8 mouse cellular contexts compared by ENCODE assay signal in the genomic region with DNA sequence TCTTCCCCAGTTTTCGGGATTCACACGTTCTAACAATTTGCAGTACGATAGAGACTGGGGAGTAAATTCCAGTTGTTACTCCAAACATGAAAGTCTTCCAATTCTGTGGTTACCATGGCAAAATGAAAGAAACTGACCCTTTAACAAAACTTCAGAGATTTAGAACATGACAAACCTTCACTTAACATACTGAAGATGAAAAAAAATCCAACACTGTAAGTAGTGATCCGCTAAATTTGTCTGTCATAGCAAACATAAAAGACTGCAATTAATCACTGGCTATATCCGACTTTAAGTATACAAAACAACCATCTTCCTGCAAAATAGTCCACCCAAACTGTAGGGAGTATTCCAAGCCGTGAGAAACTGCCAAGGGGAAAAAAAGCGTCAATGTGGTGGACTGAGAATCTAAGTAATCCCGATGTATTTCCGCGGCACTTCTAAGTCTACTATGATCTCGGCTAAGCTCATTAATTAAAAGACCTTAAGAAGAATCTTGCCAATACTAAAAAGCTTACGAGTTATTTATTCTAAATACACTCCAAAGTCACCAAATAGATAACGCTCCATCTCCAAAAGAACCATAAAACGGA. TPM values are rescaled to one million over a fixed set of nuclear protein-coding genes. Genes with fewer than 3 reads are reported as not detected.
A peak's percentile ranks its signal among the peaks of the same experiment; 100 is the strongest.
DNase-seq lines count a peak whose midpoint lies in the region; ATAC-seq lines count a peak whose summit lies in the region.

No protein-coding gene starts in this region.

- H3K27ac ChIP-seq in kidney, embryonic 14.5 days (ENCODE audit: low read depth, low read length), result no peak overlapping the region
- H3K27ac ChIP-seq in embryonic facial prominence, embryonic 12.5 days, result no peak overlapping the region
- H3K27ac ChIP-seq in hindbrain, embryonic 16.5 days (ENCODE audit: low read depth, low read length), result peak overlapping the region; percentile 99
- peak overlapping the region; percentile 100 for H3K27ac ChIP-seq in midbrain, embryonic 15.5 days

- no peaks in the 10 kb centered on the region for H3K27me3 ChIP-seq in kidney, embryonic 14.5 days (ENCODE audit: control insufficient read depth, insufficient read depth, low read length)
- no peaks in the 10 kb centered on the region for H3K27me3 ChIP-seq in embryonic facial prominence, embryonic 12.5 days
- no peaks in the 10 kb centered on the region for H3K27me3 ChIP-seq in hindbrain, embryonic 16.5 days (replicated peaks; ENCODE audit: control insufficient read depth, insufficient read depth, low read length)
- no peaks in the 10 kb centered on the region for H3K27me3 ChIP-seq in midbrain, embryonic 15.5 days (replicated peaks)

- H3K9me3 ChIP-seq in kidney, embryonic 14.5 days (ENCODE audit: control insufficient read depth, low read length), result no peaks in the 10 kb centered on the region
- no peaks in the 10 kb centered on the region for H3K9me3 ChIP-seq in embryonic facial prominence, embryonic 12.5 days
- H3K9me3 ChIP-seq in hindbrain, embryonic 16.5 days (ENCODE audit: control insufficient read depth, low read length), result no peaks in the 10 kb centered on the region
- H3K9me3 ChIP-seq in midbrain, embryonic 15.5 days, result no peaks in the 10 kb centered on the region

- peak overlapping the region; percentile 88 for H3K4me2 ChIP-seq in kidney, embryonic 14.5 days (replicated peaks; ENCODE audit: low read depth, low read length)
- H3K4me2 ChIP-seq in embryonic facial prominence, embryonic 12.5 days (replicated peaks), result peak overlapping the region; percentile 87
- H3K4me2 ChIP-seq in hindbrain, embryonic 16.5 days (ENCODE audit: low read length), result peak overlapping the region; percentile 67
- peak overlapping the region; percentile 54 for H3K4me2 ChIP-seq in midbrain, embryonic 15.5 days

- H3K9ac ChIP-seq in kidney, embryonic 14.5 days (ENCODE audit: low read depth, low read length), result no peak overlapping the region
- no peak overlapping the region for H3K9ac ChIP-seq in embryonic facial prominence, embryonic 12.5 days
- H3K9ac ChIP-seq in hindbrain, embryonic 16.5 days (ENCODE audit: low read depth, low read length), result peak overlapping the region; percentile 97
- H3K9ac ChIP-seq in midbrain, embryonic 15.5 days, result peak overlapping the region; percentile 99

- no peaks in the 10 kb centered on the region for H3K36me3 ChIP-seq in kidney, embryonic 14.5 days (ENCODE audit: control insufficient read depth, insufficient read depth, low read length)
- no peaks in the 10 kb centered on the region for H3K36me3 ChIP-seq in embryonic facial prominence, embryonic 12.5 days
- H3K36me3 ChIP-seq in hindbrain, embryonic 16.5 days (ENCODE audit: control insufficient read depth, insufficient read depth, low read length), result no peaks in the 10 kb centered on the region
- H3K36me3 ChIP-seq in midbrain, embryonic 15.5 days (replicated peaks), result no peaks in the 10 kb centered on the region

- intact Hi-C loops in gastrocnemius, postnatal 14 days (cut with DNase I; ENCODE audit: low total_unique reads), result no loop called here

- DNase-seq in kidney, postnatal 25 days, result no peak
- no peak for DNase-seq in gastrocnemius, postnatal 14 days
- no peak for DNase-seq in adrenal gland, adult 18-20 months (ENCODE audit: low spot score in 2 of 2)

- H3K4me3 ChIP-seq in kidney, embryonic 14.5 days (ENCODE audit: low read length), result peak overlapping the region; percentile 79
- H3K4me3 ChIP-seq in embryonic facial prominence, embryonic 12.5 days, result peak overlapping the region; percentile 77
- peak overlapping the region; percentile 87 for H3K4me3 ChIP-seq in hindbrain, embryonic 16.5 days (ENCODE audit: low read length)
- H3K4me3 ChIP-seq in midbrain, embryonic 15.5 days, result peak overlapping the region; percentile 96

- no peaks in the 10 kb centered on the region for H3K4me1 ChIP-seq in kidney, embryonic 14.5 days (ENCODE audit: control insufficient read depth, insufficient read depth, low read length)
- H3K4me1 ChIP-seq in embryonic facial prominence, embryonic 12.5 days, result no peaks in the 10 kb centered on the region
- no peaks in the 10 kb centered on the region for H3K4me1 ChIP-seq in hindbrain, embryonic 16.5 days (ENCODE audit: control insufficient read depth, insufficient read depth, low read depth, low read length)
- no peaks in the 10 kb centered on the region; the same call in 1 of the 2 replicates for H3K4me1 ChIP-seq in midbrain, embryonic 15.5 days

- no peak for ATAC-seq in kidney, embryonic 14.5 days (ENCODE audit: low FRiP score, low TSS enrichment)
- ATAC-seq in embryonic facial prominence, embryonic 12.5 days (ENCODE audit: insufficient number of reproducible peaks, insufficient read depth, low FRiP score, low TSS enrichment), result no peak
- ATAC-seq in hindbrain, embryonic 16.5 days, result no peak
- no peak for ATAC-seq in midbrain, embryonic 15.5 days (replicated peaks)
- no peak for ATAC-seq in granulocyte monocyte progenitor cell, adult 5-6 weeks (replicated peaks; ENCODE audit: poor library complexity, severe bottlenecking)

- 12% methylated on average over 14 of the region's 14 CpGs for WGBS in kidney, embryonic 14.5 days
- WGBS in embryonic facial prominence, embryonic 12.5 days, result 13% methylated on average over 14 of the region's 14 CpGs
- 3% methylated on average over 14 of the region's 14 CpGs for WGBS in hindbrain, embryonic 16.5 days
- WGBS in midbrain, embryonic 15.5 days, result 2% methylated on average over 14 of the region's 14 CpGs

RNA-seq across cellular contexts. Expression of gene Nova1, which starts 1.4 kb away (rescaled TPM):
- polyA plus RNA-seq in kidney, embryonic 14.5 days (2014; fragmentation: Nextera tagmentation; extraction: Ambion mirVana), result 1.9 and 2.8 TPM in 2 replicates
- 3.4 and 3.6 TPM in 2 replicates for polyA plus RNA-seq in embryonic facial prominence, embryonic 12.5 days (2016; fragmentation: Nextera tagmentation; extraction: Ambion mirVana)
- polyA plus RNA-seq in hindbrain, embryonic 16.5 days (2015; fragmentation: Nextera tagmentation; extraction: Ambion mirVana), result 72.3 and 83.8 TPM in 2 replicates
- 102 and 117 TPM in 2 replicates for polyA plus RNA-seq in midbrain, embryonic 15.5 days (2015; fragmentation: Nextera tagmentation; extraction: Ambion mirVana)
- total RNA-seq in granulocyte monocyte progenitor cell, adult 5-6 weeks (2014; fragmentation: Nextera tagmentation), result not detected in 2 replicates
- under 0.01 TPM in 1 of 2 replicates, not detected in the other for total RNA-seq in granulocyte monocyte progenitor cell, adult 5-6 weeks (2017)
- 1 to 10 TPM; 6.1 to 7.8 TPM for total RNA-seq in gastrocnemius, postnatal 14 days (2021)
- 1 to 10 TPM; 3.6 to 5.4 TPM for total RNA-seq in adrenal gland, adult 18-20 months (2021)

Comparison
In these comparisons a context has a peak if more than half of its experiments do, and no peak if none do; other contexts are left out.
1. H3K27ac ChIP-seq: peak in hindbrain, embryonic 16.5 days (single experiment) and midbrain, embryonic 15.5 days (single experiment); none in kidney, embryonic 14.5 days (single experiment) and embryonic facial prominence, embryonic 12.5 days (single experiment).
2. H3K9ac ChIP-seq: peak in hindbrain, embryonic 16.5 days (single experiment) and midbrain, embryonic 15.5 days (single experiment); none in kidney, embryonic 14.5 days (single experiment) and embryonic facial prominence, embryonic 12.5 days (single experiment).
3. RNA of gene Nova1, which starts 1.4 kb away (polyA plus RNA-seq): 102 to 117 TPM in midbrain, embryonic 15.5 days and 72.3 to 83.8 TPM in hindbrain, embryonic 16.5 days; 3.4 to 3.6 TPM in embryonic facial prominence, embryonic 12.5 days and 1.9 to 2.8 TPM in kidney, embryonic 14.5 days; every median in the first group is over 10 times any median in the second.
4. Peak in every context shown above with its lines, with median percentiles within 50 percentile points of each other: H3K4me2 ChIP-seq and H3K4me3 ChIP-seq.